Mouse (Mus musculus) neural tube, embryonic 14.5 days (tissue): ENCODE data around the gene Skint2. TPM values are rescaled to one million over a fixed set of nuclear protein-coding genes. Genes with fewer than 3 reads are reported as not detected.

Source experiments
- ATAC-seq: fragments of 200-750 bp; cut with Nextera tagmentation; 2 replicates; pipeline ENCODE4 v1.8.0; 2017; ENCODE audit warnings: low read depth, mild to moderate bottlenecking, moderate TSS enrichment, moderate library complexity
- H3K27ac ChIP-seq: fragments of 300-500 bp; sonication (generic); 2 replicates; pipeline ENCODE4 v1.5.1; 2014; ENCODE audit warnings: low read depth, mild to moderate bottlenecking, control low read depth, low read length, moderate library complexity, mixed read lengths
- H3K27me3 ChIP-seq: fragments of 300-500 bp; sonication (generic); 2 replicates; pipeline ENCODE4 v1.6.1; 2014; ENCODE audit warnings: low read length; ENCODE audit not compliant: control insufficient read depth, insufficient read depth
- H3K36me3 ChIP-seq: fragments of 300-500 bp; sonication (generic); 2 replicates; pipeline ENCODE4 v1.6.1; 2014; ENCODE audit warnings: low read length, mixed read lengths; ENCODE audit not compliant: control insufficient read depth, insufficient read depth
- H3K4me1 ChIP-seq: fragments of 300-500 bp; sonication (generic); 2 replicates; pipeline ENCODE4 v1.6.1; 2014; ENCODE audit warnings: low read length; ENCODE audit not compliant: control insufficient read depth, insufficient read depth
- H3K4me2 ChIP-seq: fragments of 300-500 bp; sonication (generic); 2 replicates; pipeline ENCODE4 v1.6.1; 2014; ENCODE audit warnings: mild to moderate bottlenecking, low read depth, low read length, control low read depth
- H3K4me3 ChIP-seq: fragments of 300-500 bp; sonication (generic); 2 replicates; pipeline ENCODE4 v1.5.1; 2014; ENCODE audit warnings: low read depth, low read length, control low read depth, mixed read lengths
- H3K9ac ChIP-seq: fragments of 300-500 bp; sonication (generic); replicated peaks from 2 replicates; pipeline ENCODE4 v1.6.1; 2014; ENCODE audit warnings: low read depth, mild to moderate bottlenecking, control low read depth, low read length, mixed read lengths
- H3K9me3 ChIP-seq: fragments of 300-500 bp; sonication (generic); 2 replicates; pipeline ENCODE4 v1.6.1; 2016; ENCODE audit warnings: low read length; ENCODE audit not compliant: control insufficient read depth
- WGBS: fragments of 180-500 bp; shearing (Covaris S2); extraction: QIAGEN DNeasy Blood & Tissue Kit; methylation state at CpG from one replicate; pipeline ENCODE4 v1.1.7; 2014; 5-methylcytosine and 5-hydroxymethylcytosine counted together
- polyA plus RNA-seq: library from polyadenylated mRNA; unstranded; fragments of >200 nt; fragmentation: Nextera tagmentation; extraction: Ambion mirVana; gene quantifications from 2 replicates; pipeline ENCODE4 v1.2.1, GENCODE M21; 2014

The Skint2 gene
- polyA plus RNA-seq = not detected in 2 replicates

- H3K4me2 ChIP-seq = no peak within 1 kb of the TSS
- H3K4me1 ChIP-seq = no peaks in the 10 kb centered on the region
- no peak for ATAC-seq
- no peak within 1 kb of the TSS for H3K4me3 ChIP-seq
- no peaks in the 10 kb centered on the region for H3K9me3 ChIP-seq
- no peak within 1 kb of the TSS for H3K27ac ChIP-seq
- H3K9ac ChIP-seq = no peak within 1 kb of the TSS
- 79% methylated on average over 2 of the region's 2 CpGs for WGBS
- no peaks in the 10 kb centered on the region for H3K27me3 ChIP-seq
- no peaks in the 10 kb centered on the region for H3K36me3 ChIP-seq
Measured at GRCm38 (mm10) chr4:112556894-112557293, at the start of gene Skint2. Gene Skint2, plus strand, starts transcription at chr4:112557194.

Other genes starting within 250 kb of the Skint2 start
- not detected in 2 replicates for gene Skint9, start 123.2 kb upstream of the Skint2 start, polyA plus RNA-seq
- not detected in 2 replicates for gene Skint10, start 217.7 kb downstream of the Skint2 start, polyA plus RNA-seq